Mouse (Mus musculus): Measurements from ENCODE around the gene Chd4. TPM values are rescaled to one million over a fixed set of nuclear protein-coding genes. Genes with fewer than 3 reads are reported as not detected.
A peak's percentile ranks its signal among the peaks of the same experiment; 100 is the strongest.
"Not testable (repeated sequence)": the region's sequence is repeated elsewhere in the genome, so short reads cannot be mapped to it uniquely, and the experiment has no call there.

Chd4 gene
- polyA plus RNA-seq, 1 experiment, result 144 TPM

- H3K4me3 ChIP-seq (ENCODE audit: insufficient read depth, low read length), result no peak overlapping the region
- no peak overlapping the region for H3K27ac ChIP-seq (ENCODE audit: insufficient read depth, low read depth, low read length)
- H3K4me1 ChIP-seq (ENCODE audit: control insufficient read depth, insufficient read depth, low read length), result no peaks in the 10 kb centered on the region
- TF ChIP-seq POLR2A (IDR thresholded peaks at IDR 0.05; ENCODE audit: borderline replicate concordance, low read depth, low read length), result no peak
- TF ChIP-seq CTCF (IDR thresholded peaks at IDR 0.05; ENCODE audit: low read depth, low read length), result no peak
Measured at GRCm38 (mm10) chr6:125156491-125156890, 60.7 kb downstream of the Chd4 start.

GRCm38 (mm10) chr6:125156903-125157614 is 61.3 kb downstream of the Chd4 start:
- no peak for TF ChIP-seq POLR2A (IDR thresholded peaks at IDR 0.05; ENCODE audit: borderline replicate concordance, low read depth, low read length)
- TF ChIP-seq CTCF (IDR thresholded peaks at IDR 0.05; ENCODE audit: low read depth, low read length), result no peak
- Histone ChIP-seq H3K27ac (ENCODE audit: insufficient read depth, low read depth, low read length) (no peak overlapping the region), H3K4me1 (ENCODE audit: control insufficient read depth, insufficient read depth, low read length) (no peaks in the 10 kb centered on the region), H3K4me3 (ENCODE audit: insufficient read depth, low read length) (no peak overlapping the region)

GRCm38 (mm10) chr6:125158944-125159492 is 63.2 kb downstream of the Chd4 start:
- TF ChIP-seq CTCF (IDR thresholded peaks at IDR 0.05; ENCODE audit: low read depth, low read length), result no peak
- TF ChIP-seq POLR2A (IDR thresholded peaks at IDR 0.05; ENCODE audit: borderline replicate concordance, low read depth, low read length), result no peak
- H3K27ac ChIP-seq (ENCODE audit: insufficient read depth, low read depth, low read length), result no peak overlapping the region
- no peak overlapping the region for H3K4me3 ChIP-seq (ENCODE audit: insufficient read depth, low read length)
- H3K4me1 ChIP-seq (ENCODE audit: control insufficient read depth, insufficient read depth, low read length), result peaks cover 3% of the 10 kb centered on the region

- Histone ChIP-seq H3K4me3 (ENCODE audit: insufficient read depth, low read length) (no peak overlapping the region), H3K4me1 (ENCODE audit: control insufficient read depth, insufficient read depth, low read length) (peaks cover 3% of the 10 kb centered on the region), H3K27ac (ENCODE audit: insufficient read depth, low read depth, low read length) (no peak overlapping the region)
- TF ChIP-seq POLR2A (IDR thresholded peaks at IDR 0.05; ENCODE audit: borderline replicate concordance, low read depth, low read length), result no peak
- TF ChIP-seq CTCF (IDR thresholded peaks at IDR 0.05; ENCODE audit: low read depth, low read length), result no peak
Measured at GRCm38 (mm10) chr6:125159773-125160557, 64.2 kb downstream of the Chd4 start.

- TF ChIP-seq POLR2A (IDR thresholded peaks at IDR 0.05; ENCODE audit: borderline replicate concordance, low read depth, low read length), result no peak
- TF ChIP-seq CTCF (IDR thresholded peaks at IDR 0.05; ENCODE audit: low read depth, low read length), result no peak
- no peak overlapping the region for H3K27ac ChIP-seq (ENCODE audit: insufficient read depth, low read depth, low read length)
- no peak overlapping the region for H3K4me3 ChIP-seq (ENCODE audit: insufficient read depth, low read length)
- H3K4me1 ChIP-seq (ENCODE audit: control insufficient read depth, insufficient read depth, low read length), result peaks cover 3% of the 10 kb centered on the region
Measured at GRCm38 (mm10) chr6:125160558-125160853, 64.7 kb downstream of the Chd4 start.

- peaks cover 3% of the 10 kb centered on the region for H3K4me1 ChIP-seq (ENCODE audit: control insufficient read depth, insufficient read depth, low read length)
- TF ChIP-seq POLR2A (IDR thresholded peaks at IDR 0.05; ENCODE audit: borderline replicate concordance, low read depth, low read length), result no peak
- no peak for TF ChIP-seq CTCF (IDR thresholded peaks at IDR 0.05; ENCODE audit: low read depth, low read length)
- no peak overlapping the region for H3K4me3 ChIP-seq (ENCODE audit: insufficient read depth, low read length)
- no peak overlapping the region for H3K27ac ChIP-seq (ENCODE audit: insufficient read depth, low read depth, low read length)
Measured at GRCm38 (mm10) chr6:125160854-125161760, 65.3 kb downstream of the Chd4 start.

- TF ChIP-seq CTCF (IDR thresholded peaks at IDR 0.05; ENCODE audit: low read depth, low read length), result 0 out of 2 replicates have a peak, but pooled peaks have one; percentile 4
- not testable (repeated sequence) for H3K4me1 ChIP-seq (ENCODE audit: control insufficient read depth, insufficient read depth, low read length); H3K27ac ChIP-seq (ENCODE audit: insufficient read depth, low read depth, low read length); H3K4me3 ChIP-seq (ENCODE audit: insufficient read depth, low read length)
Measured at GRCm38 (mm10) chr6:125161971-125162370, 66.2 kb downstream of the Chd4 start.

GRCm38 (mm10) chr6:125162615-125163305 is 67.0 kb downstream of the Chd4 start:
- peak overlapping the region; percentile 19 for H3K4me3 ChIP-seq (ENCODE audit: insufficient read depth, low read length)
- not testable (repeated sequence) for H3K4me1 ChIP-seq (ENCODE audit: control insufficient read depth, insufficient read depth, low read length); H3K27ac ChIP-seq (ENCODE audit: insufficient read depth, low read depth, low read length)

Measured in bone marrow macrophage, adult 2 months (primary cell).